Mouse (Mus musculus) stomach, postnatal 0 days (tissue): ENCODE measurements at regions not wholly inside any gene's neighbourhood (a gene's known extent, or its start where the extent isn't known, plus 50 kb on each side); places are given as distances from the start of the nearest gene placed in this dataset.

ENCODE experiments used
- ATAC-seq: fragments of 200-750 bp; cut with Nextera tagmentation; 2 replicates; pipeline ENCODE4 v1.8.0; 2017; ENCODE audit not compliant: low FRiP score, low TSS enrichment
- DNase-seq: peaks from one replicate; pipeline ENCODE4 v3.0.0-alpha.2; 2016; ENCODE audit warnings: low spot score
- H3K27ac ChIP-seq: fragments of 300-500 bp; sonication (generic); replicated peaks from 2 replicates; pipeline ENCODE4 v1.5.1; 2014; ENCODE audit warnings: mild to moderate bottlenecking, control low read depth
- H3K27me3 ChIP-seq: fragments of 300-500 bp; sonication (generic); 2 replicates; pipeline ENCODE4 v1.6.1; 2014; ENCODE audit warnings: low read length; ENCODE audit not compliant: control insufficient read depth, insufficient read depth
- H3K36me3 ChIP-seq: fragments of 300-500 bp; sonication (generic); 2 replicates; pipeline ENCODE4 v1.6.1; 2014; ENCODE audit warnings: low read length, mixed read lengths; ENCODE audit not compliant: control insufficient read depth, insufficient read depth
- H3K4me1 ChIP-seq: fragments of 300-500 bp; sonication (generic); replicated peaks from 2 replicates; pipeline ENCODE4 v1.6.1; 2014; ENCODE audit warnings: antibody characterized with exemption; ENCODE audit not compliant: control insufficient read depth, insufficient read depth
- H3K4me2 ChIP-seq: fragments of 300-500 bp; sonication (generic); replicated peaks from 2 replicates; pipeline ENCODE4 v1.6.1; 2014; ENCODE audit warnings: low read depth, mild to moderate bottlenecking, control low read depth, moderate library complexity
- H3K4me3 ChIP-seq: fragments of 300-500 bp; sonication (generic); 2 replicates; pipeline ENCODE4 v1.5.1; 2014; ENCODE audit warnings: low read depth, low read length, control low read depth
- H3K9ac ChIP-seq: fragments of 300-500 bp; sonication (generic); 2 replicates; pipeline ENCODE4 v1.6.1; 2014; ENCODE audit warnings: mild to moderate bottlenecking, low read length, control low read depth, mixed read lengths
- H3K9me3 ChIP-seq: fragments of 300-500 bp; sonication (generic); 2 replicates; pipeline ENCODE4 v1.6.1; 2016; ENCODE audit warnings: low read length; ENCODE audit not compliant: control insufficient read depth
- CTCF ChIP-seq: IDR thresholded peaks from 2 replicates; pipeline ENCODE4 v1.5.1; 2016; ENCODE audit warnings: antibody characterized with exemption, low read depth, mild to moderate bottlenecking, moderate library complexity
- EP300 ChIP-seq: optimal IDR thresholded peaks from 2 replicates; pipeline ENCODE3; 2016; ENCODE audit warnings: antibody characterized with exemption
- WGBS: fragments of 180-500 bp; shearing (Covaris S2); extraction: QIAGEN DNeasy Blood & Tissue Kit; methylation state at CpG from one replicate; pipeline ENCODE4 v1.1.7; 2014; 5-methylcytosine and 5-hydroxymethylcytosine counted together

DNA sequence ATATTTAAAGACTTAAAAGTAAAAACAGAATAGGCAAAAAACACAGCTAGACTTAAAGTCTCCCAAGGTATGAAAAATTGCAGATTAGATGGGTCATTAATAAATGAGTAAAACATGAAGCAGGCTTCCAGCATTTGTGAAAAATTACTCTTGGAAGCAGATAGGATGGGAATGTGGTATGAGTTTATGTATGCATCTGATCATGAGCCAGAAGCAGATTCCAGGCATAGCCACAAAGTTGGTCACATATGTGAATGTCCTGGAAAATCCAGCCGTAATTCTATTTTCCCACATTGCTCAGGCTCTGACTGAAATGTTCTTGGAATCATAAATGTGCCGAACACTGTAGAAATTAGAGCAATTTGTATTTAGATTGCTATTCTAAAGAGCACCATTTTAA is 432.5 kb upstream of the Marcks start:
- Histone ChIP-seq H3K4me1 (no peaks in the 10 kb centered on the region), H3K36me3 (no peaks in the 10 kb centered on the region), H3K27ac (no peak overlapping the region), H3K9ac (no peak overlapping the region), H3K9me3 (no peaks in the 10 kb centered on the region), H3K4me2 (no peak overlapping the region), H3K4me3 (no peak overlapping the region), H3K27me3 (no peaks in the 10 kb centered on the region)
- DNase-seq (no peak), ATAC-seq (no peak)
- TF ChIP-seq EP300: no peak
- no peak for TF ChIP-seq CTCF
- WGBS: 55% methylated on average over 2 of the region's 2 CpGs

DNA sequence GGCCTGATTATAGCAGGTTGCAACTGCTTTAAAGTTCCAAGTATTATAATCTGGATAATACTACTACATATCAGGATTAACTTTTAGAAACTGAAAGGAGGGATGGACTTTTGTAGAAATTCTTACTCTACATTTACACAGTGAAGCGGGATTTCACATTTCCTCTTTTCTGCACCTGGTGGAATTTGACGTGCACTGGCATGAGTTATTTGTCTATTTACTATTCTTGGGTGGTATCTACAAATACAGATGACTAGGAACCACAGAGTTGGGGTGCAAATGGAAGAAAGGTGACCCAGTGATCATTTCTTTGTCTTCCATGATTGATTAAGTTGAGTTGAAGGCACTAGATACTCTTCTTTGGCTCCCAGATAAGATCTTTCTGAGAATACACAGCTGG is 423.0 kb upstream of the Marcks start:
- Histone ChIP-seq H3K4me3 (no peak overlapping the region), H3K4me1 (no peaks in the 10 kb centered on the region), H3K27ac (no peak overlapping the region), H3K36me3 (no peaks in the 10 kb centered on the region), H3K27me3 (no peaks in the 10 kb centered on the region), H3K9ac (no peak overlapping the region), H3K9me3 (no peaks in the 10 kb centered on the region), H3K4me2 (no peak overlapping the region)
- WGBS: 75% methylated on average over 2 of the region's 2 CpGs
- no peak for DNase-seq
- TF ChIP-seq CTCF (no peak), EP300 (no peak)
- no peak for ATAC-seq

DNA sequence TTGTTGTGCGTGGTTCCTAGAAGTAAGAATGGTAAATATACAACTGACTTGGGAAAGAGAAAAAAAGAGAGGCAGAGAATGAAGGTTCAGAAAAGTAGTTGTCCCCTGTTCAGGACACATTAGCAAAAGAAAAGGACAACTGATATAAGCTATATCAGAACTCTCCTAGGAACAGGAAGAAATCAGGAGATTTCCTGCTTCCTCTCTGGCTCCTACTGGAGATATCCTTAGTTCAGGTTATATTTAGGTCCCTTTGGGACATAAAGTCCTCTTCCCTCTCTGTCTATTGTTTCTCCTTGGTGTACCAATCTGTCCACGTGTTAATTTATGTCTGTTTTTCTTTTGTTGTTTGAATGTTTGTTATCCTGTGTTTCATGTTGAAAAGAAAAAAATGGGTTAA is 410.7 kb upstream of the Marcks start:
- WGBS: 94% methylated on average over 2 of the region's 2 CpGs

DNA sequence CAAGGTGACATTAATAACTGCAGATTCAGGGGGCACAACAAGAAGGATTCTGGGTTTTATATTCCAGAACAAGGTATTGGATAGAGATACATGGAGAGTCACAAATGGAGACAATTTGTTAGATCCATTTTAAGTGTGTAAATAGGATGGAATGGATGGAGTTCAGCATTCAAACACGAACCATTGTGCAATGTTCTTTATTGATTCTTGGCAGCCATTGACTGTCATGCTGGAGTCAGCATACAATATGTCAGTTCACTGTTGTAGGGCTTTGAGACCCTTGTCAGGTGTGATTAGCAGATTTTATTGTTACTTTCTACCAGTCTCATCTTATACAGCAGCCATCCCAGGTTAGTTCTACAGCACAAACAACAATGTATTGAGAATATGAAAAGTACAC is 402.0 kb upstream of the Marcks start:
- Histone ChIP-seq H3K4me2 (no peak overlapping the region), H3K27me3 (no peaks in the 10 kb centered on the region), H3K27ac (no peak overlapping the region), H3K9ac (no peak overlapping the region), H3K4me1 (no peaks in the 10 kb centered on the region), H3K4me3 (no peak overlapping the region), H3K36me3 (no peaks in the 10 kb centered on the region), H3K9me3 (no peaks in the 10 kb centered on the region)
- 70% methylated on average over 1 of the region's 1 CpGs for WGBS
- ATAC-seq (no peak), DNase-seq (no peak)
- TF ChIP-seq CTCF (no peak), EP300 (no peak)

More for the DNA sequence above, 410.7 kb upstream of the Marcks start:
- Histone ChIP-seq H3K9ac (no peak overlapping the region), H3K9me3 (no peaks in the 10 kb centered on the region), H3K4me3 (no peak overlapping the region), H3K27ac (no peak overlapping the region), H3K27me3 (no peaks in the 10 kb centered on the region), H3K4me1 (no peaks in the 10 kb centered on the region), H3K36me3 (no peaks in the 10 kb centered on the region), H3K4me2 (no peak overlapping the region)
- ATAC-seq (no peak), DNase-seq (no peak)
- no peak for TF ChIP-seq EP300
- no peak for TF ChIP-seq CTCF

DNA sequence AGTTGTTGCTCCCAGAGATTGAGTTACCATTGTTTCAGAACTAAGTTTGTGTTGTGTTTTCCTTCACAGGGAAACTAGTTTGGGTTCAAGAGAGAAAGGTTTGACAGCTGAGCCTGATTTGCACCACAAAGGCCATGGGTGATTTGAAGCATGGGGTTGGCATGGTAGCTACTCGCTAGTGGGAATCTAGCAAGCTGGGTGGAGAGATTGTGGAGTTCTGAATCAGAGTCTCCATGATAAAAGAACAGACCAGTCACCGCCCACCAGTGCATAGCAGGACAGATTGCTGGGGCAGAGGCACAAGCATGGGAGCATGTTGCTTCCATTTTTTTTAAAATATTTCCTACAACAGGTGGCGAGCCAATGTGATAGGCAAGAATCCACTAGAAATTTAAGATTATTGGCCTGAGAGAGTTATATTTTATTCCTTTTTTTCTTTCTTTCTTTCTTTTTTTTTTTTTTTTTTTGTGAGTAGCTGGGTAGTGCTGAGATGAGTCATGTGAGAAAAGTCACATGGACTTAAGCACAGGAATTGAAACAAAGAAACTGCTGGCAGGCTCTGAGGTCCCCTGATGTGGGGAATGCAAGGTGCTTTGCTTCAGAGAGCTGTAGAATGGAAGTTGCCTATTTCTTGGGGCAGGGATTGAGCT is 367.4 kb upstream of the Marcks start:
- TF ChIP-seq CTCF (no peak), EP300 (no peak)
- peak; percentile 17 for DNase-seq
- Histone ChIP-seq H3K4me2 (no peak overlapping the region), H3K9ac (no peak overlapping the region), H3K27me3 (no peaks in the 10 kb centered on the region), H3K27ac (no peak overlapping the region), H3K4me3 (no peak overlapping the region), H3K36me3 (no peaks in the 10 kb centered on the region), H3K9me3 (no peaks in the 10 kb centered on the region), H3K4me1 (no peaks in the 10 kb centered on the region)
- no peak for ATAC-seq
- 72% methylated on average over 3 of the region's 3 CpGs for WGBS

DNA sequence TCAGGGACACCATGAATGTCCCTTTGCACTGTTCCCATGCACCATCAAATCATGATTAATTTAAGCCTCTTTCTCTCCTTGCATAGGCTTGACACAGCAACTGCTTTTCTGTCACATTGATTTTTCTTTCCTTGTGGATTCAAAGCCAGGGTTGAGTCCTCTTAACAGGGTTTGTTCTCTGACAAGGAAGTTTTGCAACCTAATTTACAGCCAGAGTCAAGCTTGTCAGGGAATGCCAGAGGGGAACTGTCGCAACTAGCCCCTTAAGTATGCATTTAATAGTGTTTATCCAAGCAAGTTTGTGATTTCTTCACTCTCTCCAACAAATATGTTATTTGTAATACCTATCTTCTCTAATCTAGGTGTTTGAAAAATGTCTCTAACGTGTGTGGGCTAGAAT is 365.7 kb upstream of the Marcks start:
- H3K4me1 ChIP-seq: no peaks in the 10 kb centered on the region
- H3K27me3 ChIP-seq: no peaks in the 10 kb centered on the region
- no peaks in the 10 kb centered on the region for H3K36me3 ChIP-seq
- 0 out of 2 replicates have a peak overlapping the region, but pooled peaks have one; percentile 5 for H3K27ac ChIP-seq
- H3K9me3 ChIP-seq: no peaks in the 10 kb centered on the region
- no peak for TF ChIP-seq CTCF
- ATAC-seq (no peak), DNase-seq (no peak)
- no peak overlapping the region for H3K9ac ChIP-seq
- no peak overlapping the region for H3K4me2 ChIP-seq
- no peak overlapping the region for H3K4me3 ChIP-seq
- 35% methylated on average over 2 of the region's 2 CpGs for WGBS
